Mouse (Mus musculus) liver, embryonic 16.5 days (tissue): ENCODE results near the gene Tap1. TPM values are rescaled to one million over a fixed set of nuclear protein-coding genes. Genes with fewer than 3 reads are reported as not detected.
A peak's percentile ranks its signal among the peaks of the same experiment; 100 is the strongest.

Experiments
- ATAC-seq: fragments of 200-750 bp; cut with Nextera tagmentation; 2 replicates; pipeline ENCODE4 v1.8.0; 2017; ENCODE audit warnings: low read depth, mild to moderate bottlenecking, moderate number of reproducible peaks, moderate library complexity
- H3K27ac ChIP-seq: fragments of 300-500 bp; sonication (generic); 2 replicates; pipeline ENCODE4 v1.5.1; 2014; ENCODE audit warnings: mild to moderate bottlenecking, low read length
- H3K27me3 ChIP-seq: fragments of 300-500 bp; sonication (generic); 2 replicates; pipeline ENCODE4 v1.6.1; 2014; ENCODE audit warnings: low read depth, low read length, mixed read lengths; ENCODE audit not compliant: control insufficient read depth, insufficient read depth
- H3K36me3 ChIP-seq: fragments of 300-500 bp; sonication (generic); 2 replicates; pipeline ENCODE4 v1.6.1; 2014; ENCODE audit warnings: mild to moderate bottlenecking; ENCODE audit not compliant: control insufficient read depth, insufficient read depth
- H3K4me1 ChIP-seq: fragments of 300-500 bp; sonication (generic); 2 replicates; pipeline ENCODE4 v1.6.1; 2014; ENCODE audit warnings: low read depth, low read length, mixed read lengths; ENCODE audit not compliant: control insufficient read depth
- H3K4me2 ChIP-seq: fragments of 300-500 bp; sonication (generic); 2 replicates; pipeline ENCODE4 v1.6.1; 2014; ENCODE audit warnings: low read depth, low read length, mixed read lengths
- H3K4me3 ChIP-seq: fragments of 300-500 bp; sonication (generic); 2 replicates; pipeline ENCODE4 v1.5.1; 2014; ENCODE audit warnings: low read depth, mild to moderate bottlenecking, low read length
- H3K9ac ChIP-seq: fragments of 300-500 bp; sonication (generic); 2 replicates; pipeline ENCODE4 v1.6.1; 2014; ENCODE audit warnings: low read depth, low read length
- H3K9me3 ChIP-seq: fragments of 300-500 bp; sonication (generic); replicated peaks from 2 replicates; pipeline ENCODE4 v1.6.1; 2016; ENCODE audit warnings: low read length; ENCODE audit not compliant: control insufficient read depth
- WGBS: fragments of 180-500 bp; shearing (Covaris S2); extraction: QIAGEN DNeasy Blood & Tissue Kit; methylation state at CpG from one replicate; pipeline ENCODE4 v1.1.7; 2014; ENCODE audit not compliant: insufficient replicate concordance; 5-methylcytosine and 5-hydroxymethylcytosine counted together
- polyA plus RNA-seq: library from polyadenylated mRNA; unstranded; fragments of >200 nt; fragmentation: Nextera tagmentation; extraction: Ambion mirVana; gene quantifications from 2 replicates; pipeline ENCODE4 v1.2.1, GENCODE M21; 2015

The Tap1 gene
- polyA plus RNA-seq, 1 experiment from 2014 or later: 4.2 TPM

GRCm38 (mm10) chr17:34188010-34188409, 657 bp downstream of the Tap1 start:
- H3K9me3 ChIP-seq: no peaks in the 10 kb centered on the region
- H3K4me3 ChIP-seq: peak overlapping the region; percentile 70
- no peaks in the 10 kb centered on the region for H3K36me3 ChIP-seq
- H3K4me1 ChIP-seq: peaks cover 16% of the 10 kb centered on the region
- ATAC-seq: peak; percentile 9; the same call in 1 of the 2 replicates
- H3K27me3 ChIP-seq: peaks cover 8% of the 10 kb centered on the region
- peak overlapping the region; percentile 39 for H3K27ac ChIP-seq
- H3K4me2 ChIP-seq: peak overlapping the region; percentile 95
- 2% methylated on average over 20 of the region's 20 CpGs for WGBS
- peak overlapping the region; percentile 68 for H3K9ac ChIP-seq

GRCm38 (mm10) chr17:34188986-34189385, 1.6 kb downstream of the Tap1 start:
- Histone ChIP-seq H3K4me2 (no peak overlapping the region), H3K36me3 (no peaks in the 10 kb centered on the region), H3K4me1 (peaks cover 16% of the 10 kb centered on the region), H3K4me3 (no peak overlapping the region), H3K9ac (no peak overlapping the region), H3K9me3 (no peaks in the 10 kb centered on the region), H3K27me3 (peaks cover 8% of the 10 kb centered on the region), H3K27ac (no peak overlapping the region)
- WGBS: 66% methylated on average over 6 of the region's 6 CpGs
- no peak for ATAC-seq

GRCm38 (mm10) chr17:34192852-34193251, 5.5 kb downstream of the Tap1 start:
- no peak for ATAC-seq
- H3K4me3 ChIP-seq: no peak overlapping the region
- H3K9ac ChIP-seq: no peak overlapping the region
- H3K9me3 ChIP-seq: no peaks in the 10 kb centered on the region
- H3K36me3 ChIP-seq: no peaks in the 10 kb centered on the region
- peaks cover 19% of the 10 kb centered on the region for H3K27me3 ChIP-seq
- H3K4me1 ChIP-seq: peaks cover 17% of the 10 kb centered on the region
- WGBS: 51% methylated on average over 16 of the region's 16 CpGs
- H3K27ac ChIP-seq: no peak overlapping the region
- no peak overlapping the region for H3K4me2 ChIP-seq

GRCm38 (mm10) chr17:34193468-34193867, 6.1 kb downstream of the Tap1 start:
- H3K27me3 ChIP-seq: peaks cover 24% of the 10 kb centered on the region
- no peaks in the 10 kb centered on the region for H3K9me3 ChIP-seq
- H3K4me3 ChIP-seq: no peak overlapping the region
- H3K9ac ChIP-seq: no peak overlapping the region
- no peak overlapping the region for H3K4me2 ChIP-seq
- ATAC-seq: no peak
- no peaks in the 10 kb centered on the region for H3K36me3 ChIP-seq
- H3K4me1 ChIP-seq: peaks cover 12% of the 10 kb centered on the region
- WGBS: 58% methylated on average over 8 of the region's 8 CpGs
- H3K27ac ChIP-seq: no peak overlapping the region

DNA sequence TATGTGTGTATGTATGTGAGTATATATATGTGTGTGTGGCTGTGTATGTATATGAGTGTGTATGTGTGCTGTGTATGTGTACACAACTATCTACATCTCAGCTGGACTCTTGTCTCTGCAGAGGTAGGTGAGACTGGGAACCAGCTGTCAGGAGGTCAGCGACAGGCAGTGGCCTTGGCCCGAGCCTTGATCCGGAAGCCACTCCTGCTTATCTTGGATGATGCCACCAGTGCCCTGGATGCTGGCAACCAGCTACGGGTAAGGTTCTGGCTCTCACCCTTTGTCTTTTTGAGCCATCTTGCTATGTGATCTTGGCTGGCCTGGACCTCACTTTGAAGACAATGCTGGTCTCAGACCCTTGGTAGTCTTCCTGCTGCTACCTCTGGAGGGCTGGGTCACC, 7.4 kb downstream of the Tap1 start:
- no peaks in the 10 kb centered on the region for H3K9me3 ChIP-seq
- no peak overlapping the region for H3K4me3 ChIP-seq
- H3K9ac ChIP-seq: no peak overlapping the region
- H3K4me2 ChIP-seq: no peak overlapping the region
- H3K27ac ChIP-seq: no peak overlapping the region
- WGBS: 72% methylated on average over 4 of the region's 4 CpGs
- peaks cover 24% of the 10 kb centered on the region for H3K27me3 ChIP-seq
- no peak for ATAC-seq
- H3K4me1 ChIP-seq: peaks cover 12% of the 10 kb centered on the region
- H3K36me3 ChIP-seq: no peaks in the 10 kb centered on the region

DNA sequence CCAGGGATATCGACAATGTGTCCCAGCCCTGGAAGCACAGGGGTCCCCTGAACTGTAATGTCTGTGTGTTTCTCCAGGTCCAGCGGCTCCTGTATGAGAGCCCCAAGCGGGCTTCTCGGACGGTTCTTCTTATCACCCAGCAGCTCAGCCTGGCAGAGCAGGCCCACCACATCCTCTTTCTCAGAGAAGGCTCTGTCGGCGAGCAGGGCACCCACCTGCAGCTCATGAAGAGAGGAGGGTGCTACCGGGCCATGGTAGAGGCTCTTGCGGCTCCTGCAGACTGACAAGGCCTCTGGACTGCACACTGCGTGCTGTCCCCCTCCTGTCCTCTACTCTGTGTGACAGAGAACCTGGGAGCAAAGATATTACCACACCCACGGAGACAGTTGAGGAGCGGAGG, 9.1 kb downstream of the Tap1 start:
- H3K9ac ChIP-seq: no peak overlapping the region
- H3K4me3 ChIP-seq: no peak overlapping the region
- no peaks in the 10 kb centered on the region for H3K9me3 ChIP-seq
- 13% methylated on average over 12 of the region's 12 CpGs for WGBS
- H3K4me2 ChIP-seq: no peak overlapping the region
- H3K27ac ChIP-seq: no peak overlapping the region
- H3K4me1 ChIP-seq: peaks cover 12% of the 10 kb centered on the region
- H3K36me3 ChIP-seq: no peaks in the 10 kb centered on the region
- H3K27me3 ChIP-seq: peaks cover 24% of the 10 kb centered on the region
- no peak; the same call in 1 of the 2 replicates for ATAC-seq

- peaks cover 24% of the 10 kb centered on the region for H3K27me3 ChIP-seq
- peak; percentile 62 for ATAC-seq
These were observed 9.9 kb downstream of the Tap1 start, which contains the start of gene Psmb8 for GRCm38 (mm10) chr17:34196941-34197894. Gene Psmb8 (plus strand): TSS chr17:34197721.

DNA sequence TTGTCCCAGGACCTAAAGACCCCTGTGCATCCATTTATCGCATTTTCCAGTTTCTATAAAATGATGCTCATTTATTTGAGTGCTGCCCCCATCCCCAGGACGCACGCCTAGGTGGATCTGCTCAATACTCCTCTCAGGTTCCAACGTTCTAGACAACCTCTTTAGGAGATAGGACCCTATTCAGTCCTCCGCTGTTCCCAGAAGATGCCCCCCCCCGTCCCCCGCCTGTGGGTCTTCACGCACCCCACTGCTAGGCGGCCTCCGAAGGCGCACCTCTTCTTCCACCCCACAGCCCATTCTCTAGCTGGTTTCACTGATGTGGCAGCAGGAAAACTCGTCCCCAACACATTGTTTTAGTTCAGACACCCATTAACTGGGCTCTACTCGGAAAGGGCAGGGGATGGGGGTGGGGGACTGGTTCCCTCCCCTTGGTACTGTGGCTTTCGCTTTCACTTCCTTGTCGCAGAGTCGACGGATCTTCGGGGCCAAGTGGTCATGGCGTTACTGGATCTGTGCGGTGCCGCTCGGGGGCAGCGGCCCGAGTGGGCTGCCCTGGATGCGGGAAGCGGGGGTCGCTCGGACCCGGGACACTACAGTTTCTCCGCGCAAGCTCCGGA, 10.7 kb downstream of the Tap1 start:
- Histone ChIP-seq H3K4me1 (peaks cover 12% of the 10 kb centered on the region), H3K4me2 (peak overlapping the region; percentile 71), H3K9ac (peak overlapping the region; percentile 34), H3K27ac (no peak overlapping the region), H3K9me3 (no peaks in the 10 kb centered on the region), H3K27me3 (peaks cover 24% of the 10 kb centered on the region), H3K36me3 (no peaks in the 10 kb centered on the region), H3K4me3 (peak overlapping the region; percentile 63)
- ATAC-seq: peak; percentile 44
- WGBS: 1% methylated on average over 32 of the region's 32 CpGs

More at GRCm38 (mm10) chr17:34196941-34197894, 9.9 kb downstream of the Tap1 start, which contains the start of gene Psmb8:
- WGBS: 6% methylated on average over 41 of the region's 41 CpGs
- Histone ChIP-seq H3K9ac (peak within 1 kb of the TSS; percentile 34), H3K4me1 (peaks cover 12% of the 10 kb centered on the region), H3K36me3 (no peaks in the 10 kb centered on the region), H3K9me3 (no peaks in the 10 kb centered on the region), H3K27ac (no peak within 1 kb of the TSS), H3K4me2 (peak within 1 kb of the TSS; percentile 71), H3K4me3 (peak within 1 kb of the TSS; percentile 63)

DNA sequence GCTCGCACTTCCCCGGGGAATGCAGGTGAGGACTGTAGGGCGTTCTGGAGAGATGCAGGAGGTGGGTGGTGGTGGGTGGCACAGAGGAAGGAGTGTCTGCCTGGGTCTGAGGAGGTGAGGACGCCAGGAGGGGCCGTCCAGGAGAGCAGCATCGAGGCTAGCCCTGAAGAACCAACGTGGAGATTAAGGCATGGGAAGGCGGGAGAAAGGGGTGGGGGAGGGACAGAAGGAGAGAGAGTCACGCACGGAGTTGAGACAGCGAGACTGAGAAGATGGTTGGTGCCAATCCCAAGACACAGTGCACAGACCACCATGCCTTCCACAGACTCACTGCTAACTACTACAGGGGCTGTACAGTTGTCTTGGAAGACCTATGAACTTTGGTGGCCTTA, 11.2 kb downstream of the Tap1 start:
- H3K27me3 ChIP-seq: peaks cover 24% of the 10 kb centered on the region
- H3K9ac ChIP-seq: peak overlapping the region; percentile 34
- peaks cover 12% of the 10 kb centered on the region for H3K4me1 ChIP-seq
- peak overlapping the region; percentile 71 for H3K4me2 ChIP-seq
- H3K4me3 ChIP-seq: peak overlapping the region; percentile 63
- 4% methylated on average over 11 of the region's 11 CpGs for WGBS
- H3K9me3 ChIP-seq: no peaks in the 10 kb centered on the region
- no peak for ATAC-seq
- H3K27ac ChIP-seq: no peak overlapping the region
- no peaks in the 10 kb centered on the region for H3K36me3 ChIP-seq
